Mouse (Mus musculus): Measurements from ENCODE around the gene Gm5157. TPM values are rescaled to one million over a fixed set of nuclear protein-coding genes. Genes with fewer than 3 reads are reported as not detected.
"Not testable (repeated sequence)": the region's sequence is repeated elsewhere in the genome, so short reads cannot be mapped to it uniquely, and the experiment has no call there.

Gm5157 gene
- total RNA-seq (2014; rRNA removed), result not detected in 2 replicates
- not detected in 2 replicates for polyA plus RNA-seq (2015; fragmentation: Nextera tagmentation; extraction: Ambion mirVana)

- H3K36me3 ChIP-seq (ENCODE audit: insufficient read depth); DNase-seq; H3K4me1 ChIP-seq (ENCODE audit: insufficient read depth); H3K4me2 ChIP-seq (ENCODE audit: low read depth); H3K27me3 ChIP-seq (ENCODE audit: insufficient read depth, low read length); H3K9ac ChIP-seq; ATAC-seq; H3K4me3 ChIP-seq (ENCODE audit: low read depth, low read length); H3K9me3 ChIP-seq (ENCODE audit: low read length); H3K27ac ChIP-seq (ENCODE audit: low read depth, low read length): not testable (repeated sequence)
- 33% methylated on average over 1 of the region's 2 CpGs for WGBS
Measured at GRCm38 (mm10) chr7:21190323-21190722, at the start of gene Gm5157. Gene Gm5157 (minus strand): TSS chr7:21190423.

DNA sequence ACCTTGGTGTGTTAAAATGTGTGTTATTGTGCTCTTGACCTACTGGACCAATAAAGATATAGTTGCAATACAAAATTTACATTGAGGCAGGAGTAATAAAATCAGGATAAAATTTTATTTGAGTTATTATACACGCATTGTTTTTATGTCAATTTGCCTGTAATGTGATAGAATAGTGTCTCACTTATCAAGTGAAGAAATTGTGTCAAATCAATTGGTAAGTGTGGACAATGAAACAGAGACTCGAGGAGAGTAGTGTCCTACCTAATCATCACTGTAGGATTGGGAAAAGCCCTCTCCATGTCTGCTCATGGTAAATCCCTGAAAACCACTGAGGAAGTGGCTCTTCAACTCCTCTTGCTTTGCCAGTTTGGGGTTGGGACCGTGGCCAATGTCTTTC, 28.3 kb downstream of the Gm5157 start, which contains the start of gene Vmn1r123:
Gene Vmn1r123 (plus strand): TSS at position 301 of the 400 bp plus-strand sequence.
- H3K27ac ChIP-seq (ENCODE audit: low read depth, low read length); H3K4me1 ChIP-seq (ENCODE audit: insufficient read depth); H3K36me3 ChIP-seq (ENCODE audit: insufficient read depth); ATAC-seq; H3K9me3 ChIP-seq (ENCODE audit: low read length); H3K4me3 ChIP-seq (ENCODE audit: low read depth, low read length); H3K27me3 ChIP-seq (ENCODE audit: insufficient read depth, low read length); DNase-seq; H3K9ac ChIP-seq; H3K4me2 ChIP-seq (ENCODE audit: low read depth): not testable (repeated sequence)
- WGBS, result 11% methylated on average over 1 of the region's 3 CpGs

Other genes with a start within 250 kb of the Gm5157 start
- gene Vmn1r119, start 178.0 kb downstream of the Gm5157 start, total RNA-seq (2014; rRNA removed), result not detected in 2 replicates
- not detected in 2 replicates for gene Vmn1r119, start 178.0 kb downstream of the Gm5157 start, polyA plus RNA-seq (2015; fragmentation: Nextera tagmentation; extraction: Ambion mirVana)
- not detected in 2 replicates for gene Vmn1r120, start 136.6 kb downstream of the Gm5157 start, total RNA-seq (2014; rRNA removed)
- gene Vmn1r120, start 136.6 kb downstream of the Gm5157 start, polyA plus RNA-seq (2015; fragmentation: Nextera tagmentation; extraction: Ambion mirVana), result not detected in 2 replicates
- not detected in 2 replicates for gene Vmn1r121, start 91.9 kb downstream of the Gm5157 start, total RNA-seq (2014; rRNA removed)
- not detected in 2 replicates for gene Vmn1r121, start 91.9 kb downstream of the Gm5157 start, polyA plus RNA-seq (2015; fragmentation: Nextera tagmentation; extraction: Ambion mirVana)
- not detected in 2 replicates for gene Vmn1r122, start 56.3 kb downstream of the Gm5157 start, total RNA-seq (2014; rRNA removed)
- gene Vmn1r122, start 56.3 kb downstream of the Gm5157 start, polyA plus RNA-seq (2015; fragmentation: Nextera tagmentation; extraction: Ambion mirVana), result not detected in 2 replicates
- gene Vmn1r123, start 28.2 kb downstream of the Gm5157 start, total RNA-seq (2014; rRNA removed), result not detected in 2 replicates
- not detected in 2 replicates for gene Vmn1r123, start 28.2 kb downstream of the Gm5157 start, polyA plus RNA-seq (2015; fragmentation: Nextera tagmentation; extraction: Ambion mirVana)
- gene Vmn1r124, start 70.2 kb upstream of the Gm5157 start, total RNA-seq (2014; rRNA removed), result not detected in 2 replicates
- gene Vmn1r124, start 70.2 kb upstream of the Gm5157 start, polyA plus RNA-seq (2015; fragmentation: Nextera tagmentation; extraction: Ambion mirVana), result not detected in 2 replicates
- not detected in 2 replicates for gene Vmn1r125, start 81.8 kb upstream of the Gm5157 start, total RNA-seq (2014; rRNA removed)
- gene Vmn1r125, start 81.8 kb upstream of the Gm5157 start, polyA plus RNA-seq (2015; fragmentation: Nextera tagmentation; extraction: Ambion mirVana), result not detected in 2 replicates
- gene Vmn1r126, start 111.0 kb upstream of the Gm5157 start, total RNA-seq (2014; rRNA removed), result not detected in 2 replicates
- not detected in 2 replicates for gene Vmn1r126, start 111.0 kb upstream of the Gm5157 start, polyA plus RNA-seq (2015; fragmentation: Nextera tagmentation; extraction: Ambion mirVana)
- gene Vmn1r127, start 129.4 kb upstream of the Gm5157 start, total RNA-seq (2014; rRNA removed), result not detected in 2 replicates
- not detected in 2 replicates for gene Vmn1r127, start 129.4 kb upstream of the Gm5157 start, polyA plus RNA-seq (2015; fragmentation: Nextera tagmentation; extraction: Ambion mirVana)
- gene Vmn1r128, start 158.9 kb upstream of the Gm5157 start, total RNA-seq (2014; rRNA removed), result not detected in 2 replicates
- gene Vmn1r128, start 158.9 kb upstream of the Gm5157 start, polyA plus RNA-seq (2015; fragmentation: Nextera tagmentation; extraction: Ambion mirVana), result not detected in 2 replicates
- not detected in 2 replicates for gene Vmn1r129, start 170.9 kb upstream of the Gm5157 start, total RNA-seq (2014; rRNA removed)
- gene Vmn1r129, start 170.9 kb upstream of the Gm5157 start, polyA plus RNA-seq (2015; fragmentation: Nextera tagmentation; extraction: Ambion mirVana), result not detected in 2 replicates
- not detected in 2 replicates for gene Gm6882, start 242.3 kb upstream of the Gm5157 start, total RNA-seq (2014; rRNA removed)
- gene Gm6882, start 242.3 kb upstream of the Gm5157 start, polyA plus RNA-seq (2015; fragmentation: Nextera tagmentation; extraction: Ambion mirVana), result not detected in 2 replicates